Mouse (Mus musculus) intestine, embryonic 16.5 days (tissue): Measurements from ENCODE around the gene Ccdc88c. TPM values are rescaled to one million over a fixed set of nuclear protein-coding genes. Genes with fewer than 3 reads are reported as not detected.
A peak's percentile ranks its signal among the peaks of the same experiment; 100 is the strongest.

Experiments
- ATAC-seq: fragments of 200-750 bp; cut with Nextera tagmentation; 2 replicates; pipeline ENCODE4 v1.8.0; 2017; ENCODE audit warnings: moderate TSS enrichment, moderate library complexity
- H3K27ac ChIP-seq: fragments of 300-500 bp; sonication (generic); 2 replicates; pipeline ENCODE4 v1.5.1; 2014; ENCODE audit warnings: mild to moderate bottlenecking, low read length
- H3K27me3 ChIP-seq: fragments of 300-500 bp; sonication (generic); replicated peaks from 2 replicates; pipeline ENCODE4 v1.6.1; 2014; ENCODE audit warnings: low read length, control low read depth, mixed read lengths; ENCODE audit not compliant: control insufficient read depth, insufficient read depth
- H3K36me3 ChIP-seq: fragments of 300-500 bp; sonication (generic); 2 replicates; pipeline ENCODE4 v1.6.1; 2014; ENCODE audit warnings: low read length, control low read depth; ENCODE audit not compliant: control insufficient read depth, insufficient read depth
- H3K4me1 ChIP-seq: fragments of 300-500 bp; sonication (generic); 2 replicates; pipeline ENCODE4 v1.6.1; 2014; ENCODE audit warnings: low read length, control low read depth, mixed read lengths; ENCODE audit not compliant: control insufficient read depth, insufficient read depth
- H3K4me2 ChIP-seq: fragments of 300-500 bp; sonication (generic); 2 replicates; pipeline ENCODE4 v1.6.1; 2014; ENCODE audit warnings: low read depth, low read length, control low read depth
- H3K4me3 ChIP-seq: fragments of 300-500 bp; sonication (generic); 2 replicates; pipeline ENCODE4 v1.5.1; 2014; ENCODE audit warnings: mild to moderate bottlenecking, low read length
- H3K9ac ChIP-seq: fragments of 300-500 bp; sonication (generic); 2 replicates; pipeline ENCODE4 v1.6.1; 2014; ENCODE audit warnings: low read depth, low read length
- H3K9me3 ChIP-seq: fragments of 300-500 bp; sonication (generic); 2 replicates; pipeline ENCODE4 v1.6.1; 2016; ENCODE audit warnings: low read length, control low read depth; ENCODE audit not compliant: control insufficient read depth
- WGBS: fragments of 180-500 bp; shearing (Covaris S2); extraction: QIAGEN DNeasy Blood & Tissue Kit; methylation state at CpG from one replicate; pipeline ENCODE4 v1.1.7; 2014; 5-methylcytosine and 5-hydroxymethylcytosine counted together
- polyA plus RNA-seq: library from polyadenylated mRNA; unstranded; fragments of >200 nt; fragmentation: Nextera tagmentation; extraction: Ambion mirVana; gene quantifications from 2 replicates; pipeline ENCODE4 v1.2.1, GENCODE M21; 2015

Ccdc88c gene
- polyA plus RNA-seq, 1 experiment from 2014 or later, result 13.1 TPM

DNA sequence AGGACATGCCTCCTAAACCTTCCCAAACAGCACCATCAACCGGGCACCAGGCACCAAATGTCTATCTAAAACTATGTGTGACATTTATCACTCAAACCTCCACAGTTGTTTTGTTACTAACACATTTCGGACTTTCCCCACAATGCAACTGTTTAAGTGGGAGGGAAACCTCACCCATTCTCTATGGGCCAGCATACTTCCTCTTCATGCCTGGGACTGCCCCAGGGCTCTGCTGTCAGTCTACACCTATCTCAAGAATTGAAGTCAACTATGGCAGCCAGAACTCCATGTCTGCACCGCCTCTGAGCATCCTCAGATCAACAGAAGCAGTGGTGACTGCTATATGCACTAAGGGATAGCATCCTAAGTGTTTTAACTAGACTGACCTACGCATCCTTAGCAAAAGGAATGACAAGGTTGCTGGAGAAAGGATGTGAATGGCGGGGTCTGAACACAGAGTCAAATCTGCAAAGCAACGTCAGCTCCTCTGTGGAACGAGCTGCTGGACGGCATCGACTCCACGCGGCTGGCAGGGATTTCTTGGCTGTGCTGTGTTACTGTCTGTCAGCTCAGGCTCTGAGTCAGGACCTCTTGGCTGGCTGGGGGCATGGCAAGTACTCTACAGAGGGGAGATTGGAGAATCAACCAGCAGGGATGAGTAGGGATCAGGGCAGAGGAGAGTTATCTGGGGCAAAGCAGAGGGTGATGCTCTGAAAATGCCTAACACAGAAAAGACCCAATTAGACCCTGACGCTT is 23.0 kb downstream of the Ccdc88c start:
- Histone ChIP-seq H3K4me3 (no peak overlapping the region), H3K9ac (no peak overlapping the region), H3K36me3 (no peaks in the 10 kb centered on the region), H3K4me2 (no peak overlapping the region), H3K27ac (no peak overlapping the region), H3K27me3 (no peaks in the 10 kb centered on the region), H3K9me3 (no peaks in the 10 kb centered on the region), H3K4me1 (peaks cover 54% of the 10 kb centered on the region)
- WGBS, result 85% methylated on average over 12 of the region's 12 CpGs
- ATAC-seq, result no peak

DNA sequence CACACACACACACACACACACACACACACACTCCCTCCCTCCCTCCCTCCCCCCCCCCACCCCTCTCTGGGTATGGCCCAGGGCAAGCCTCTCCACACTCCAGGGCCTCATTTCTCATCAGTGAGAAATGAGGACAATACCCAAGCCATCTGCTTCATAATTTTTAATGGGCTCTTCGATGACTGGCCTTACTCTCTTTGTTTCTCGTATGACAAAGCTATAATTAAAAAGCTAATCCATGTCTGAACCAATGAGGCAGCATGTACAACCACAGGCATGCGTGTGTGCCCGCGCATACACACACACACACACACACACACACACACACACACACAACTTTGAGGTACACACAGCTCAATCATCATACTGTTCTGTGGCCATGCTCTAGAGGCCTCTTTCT is 23.9 kb downstream of the Ccdc88c start:
- Histone ChIP-seq H3K9me3 (no peaks in the 10 kb centered on the region), H3K4me1 (peaks cover 53% of the 10 kb centered on the region), H3K36me3 (no peaks in the 10 kb centered on the region), H3K4me3 (no peak overlapping the region), H3K27ac (no peak overlapping the region), H3K9ac (no peak overlapping the region), H3K4me2 (no peak overlapping the region), H3K27me3 (no peaks in the 10 kb centered on the region)
- ATAC-seq, result no peak
- 82% methylated on average over 5 of the region's 5 CpGs for WGBS

DNA sequence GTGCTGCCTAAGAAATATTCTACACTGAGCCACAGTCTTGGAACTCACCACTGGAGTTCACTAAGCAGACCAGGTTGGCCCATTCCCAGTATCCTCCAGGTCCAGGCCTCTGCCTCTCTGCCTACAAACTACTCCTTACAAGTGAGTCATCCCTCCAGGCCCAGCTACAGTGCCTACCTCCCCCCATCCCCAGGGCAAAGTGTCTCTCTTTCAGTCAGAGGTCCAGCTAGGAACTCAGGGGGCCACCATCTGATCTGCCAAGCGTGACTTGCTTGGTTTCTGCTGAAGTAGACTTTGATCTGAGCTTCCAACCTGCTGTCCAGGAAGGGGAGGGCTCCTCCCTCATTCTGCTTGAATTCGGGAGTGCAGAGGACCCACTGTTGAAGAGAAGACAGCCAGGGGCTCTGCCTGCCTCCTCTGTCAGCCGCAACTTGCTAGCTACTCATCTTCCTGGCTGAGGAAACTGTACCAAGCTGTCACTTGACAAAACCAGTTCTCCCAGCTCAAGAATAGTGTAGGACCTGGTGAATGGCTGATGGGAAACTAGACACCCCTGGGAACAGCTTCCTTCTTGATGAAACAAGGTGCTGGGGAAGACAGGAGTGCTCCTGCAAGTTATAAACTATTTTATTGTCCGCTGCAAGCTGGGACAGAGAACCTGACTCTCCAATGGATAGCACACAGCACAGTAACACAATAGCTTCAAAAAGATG is 25.9 kb downstream of the Ccdc88c start:
- WGBS, result 44% methylated on average over 4 of the region's 4 CpGs
- peak; percentile 69 for ATAC-seq
- Histone ChIP-seq H3K9me3 (no peaks in the 10 kb centered on the region), H3K36me3 (no peaks in the 10 kb centered on the region), H3K4me3 (no peak overlapping the region), H3K27me3 (no peaks in the 10 kb centered on the region), H3K27ac (peak overlapping the region; percentile 79), H3K4me1 (peaks cover 54% of the 10 kb centered on the region), H3K9ac (no peak overlapping the region), H3K4me2 (0 out of 2 replicates have a peak overlapping the region, but pooled peaks have one; percentile 21)

DNA sequence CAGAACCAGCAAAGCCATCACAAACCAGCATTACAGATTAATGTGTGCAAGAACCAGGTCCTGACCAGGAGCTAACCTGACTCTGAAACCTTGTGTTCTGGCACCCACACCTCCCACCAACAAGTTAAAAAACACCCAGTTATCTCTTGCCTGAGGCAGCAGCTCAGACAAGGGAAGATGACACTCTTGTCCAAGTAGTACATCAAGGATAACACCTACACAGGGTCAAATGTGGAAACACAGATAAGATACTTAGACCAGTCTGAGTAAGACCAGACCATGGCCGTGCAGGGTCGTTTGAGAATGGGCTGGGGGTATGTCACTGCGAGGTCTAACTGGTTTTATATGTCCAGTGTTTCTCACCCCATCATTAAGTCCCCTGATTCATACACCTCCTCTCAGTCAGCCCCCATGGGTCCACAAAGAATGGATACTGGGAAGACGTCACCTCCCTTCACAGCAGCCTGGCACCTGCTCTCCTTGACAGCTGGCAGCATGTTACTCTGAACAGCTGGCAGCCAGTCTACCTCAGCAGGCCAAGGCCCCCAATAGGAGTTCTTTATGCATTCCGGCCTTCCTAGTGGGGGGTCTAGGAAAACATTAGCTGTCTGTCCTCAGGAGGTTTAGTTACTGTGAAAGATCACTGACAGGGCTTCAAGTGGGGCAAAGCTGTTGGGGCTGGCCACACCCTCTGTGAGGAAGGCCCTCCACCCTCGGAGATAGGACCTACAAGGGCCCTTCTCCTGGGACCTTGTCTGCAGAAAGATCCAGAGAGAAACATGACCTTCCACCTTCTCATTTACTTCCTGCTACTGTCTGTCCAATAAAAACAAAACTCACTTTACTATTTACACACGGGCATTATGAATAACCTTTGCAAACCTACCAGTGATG is 29.5 kb downstream of the Ccdc88c start:
- WGBS, result 55% methylated on average over 7 of the region's 7 CpGs
- H3K4me1 ChIP-seq, result peaks cover 60% of the 10 kb centered on the region
- H3K9me3 ChIP-seq, result no peaks in the 10 kb centered on the region
- no peak overlapping the region for H3K4me3 ChIP-seq
- no peak overlapping the region for H3K4me2 ChIP-seq
- peak; percentile 16; the same call in 1 of the 2 replicates for ATAC-seq
- no peaks in the 10 kb centered on the region for H3K27me3 ChIP-seq
- no peaks in the 10 kb centered on the region for H3K36me3 ChIP-seq
- peak overlapping the region; percentile 62 for H3K27ac ChIP-seq
- no peak overlapping the region for H3K9ac ChIP-seq

DNA sequence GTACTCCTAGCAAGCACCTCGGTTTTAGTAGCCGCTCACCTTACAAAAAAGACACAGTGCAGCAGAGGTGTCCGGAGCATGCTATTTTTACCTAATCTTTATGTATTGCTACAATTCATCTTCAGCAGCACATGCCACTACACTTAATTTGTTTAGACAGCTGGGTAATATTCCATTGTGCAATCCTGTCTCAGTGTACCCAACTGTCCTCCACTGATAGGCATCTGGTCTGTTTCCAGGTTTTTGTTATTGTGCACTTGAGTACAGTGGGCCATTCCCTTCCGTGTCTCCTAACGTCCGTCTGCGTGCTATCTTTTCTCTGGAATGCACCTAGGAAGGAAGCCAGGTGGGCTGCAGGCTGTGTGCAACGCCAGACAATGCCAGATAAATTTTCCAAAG is 30.3 kb downstream of the Ccdc88c start:
- Histone ChIP-seq H3K36me3 (no peaks in the 10 kb centered on the region), H3K9ac (0 out of 2 replicates have a peak overlapping the region, but pooled peaks have one; percentile 27), H3K27me3 (no peaks in the 10 kb centered on the region), H3K4me3 (no peak overlapping the region), H3K9me3 (no peaks in the 10 kb centered on the region), H3K27ac (peak overlapping the region; percentile 62), H3K4me2 (peak overlapping the region; percentile 15; the same call in 1 of the 2 replicates), H3K4me1 (peaks cover 55% of the 10 kb centered on the region)
- 23% methylated on average over 8 of the region's 8 CpGs for WGBS
- ATAC-seq, result peak; percentile 24

DNA sequence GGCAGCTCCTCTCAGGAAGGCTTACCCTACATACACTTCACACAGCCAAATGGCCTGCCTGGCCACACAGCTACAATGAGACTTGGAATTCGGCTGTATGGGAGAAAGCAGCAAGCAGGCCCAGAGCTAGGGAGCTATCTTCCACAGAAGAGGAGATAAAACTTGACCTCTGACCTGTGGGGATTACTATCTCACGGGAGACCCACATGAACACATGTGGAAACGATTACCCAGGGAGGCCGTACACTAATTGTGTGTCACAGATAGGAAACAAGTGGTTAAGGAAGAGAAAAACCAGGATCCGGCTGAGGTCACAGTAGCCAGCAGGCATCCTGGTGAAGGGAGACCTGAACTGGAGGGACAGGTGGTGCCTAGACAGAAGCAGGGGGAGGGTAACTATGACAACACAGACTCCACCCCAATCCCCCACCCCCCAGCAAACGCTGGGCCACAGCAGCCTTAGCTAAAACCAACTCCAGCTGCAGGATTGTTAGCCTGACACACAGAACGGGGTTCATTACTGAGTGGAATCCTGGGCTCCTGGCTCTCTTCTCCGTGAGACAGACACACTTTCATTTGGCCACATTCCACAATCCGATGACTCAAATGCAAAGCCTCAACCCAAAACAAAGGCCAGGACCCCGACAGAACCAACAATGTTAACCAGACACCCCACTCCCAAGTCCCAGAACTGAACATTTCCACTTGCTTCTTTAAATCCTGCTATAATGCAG is 30.9 kb downstream of the Ccdc88c start:
- Histone ChIP-seq H3K27me3 (no peaks in the 10 kb centered on the region), H3K27ac (peak overlapping the region; percentile 62), H3K9ac (peak overlapping the region; percentile 27; the same call in 1 of the 2 replicates), H3K4me3 (no peak overlapping the region), H3K9me3 (no peaks in the 10 kb centered on the region), H3K4me1 (peaks cover 51% of the 10 kb centered on the region), H3K4me2 (peak overlapping the region; percentile 15; the same call in 1 of the 2 replicates), H3K36me3 (no peaks in the 10 kb centered on the region)
- ATAC-seq, result peak; percentile 20
- WGBS, result 14% methylated on average over 10 of the region's 10 CpGs

DNA sequence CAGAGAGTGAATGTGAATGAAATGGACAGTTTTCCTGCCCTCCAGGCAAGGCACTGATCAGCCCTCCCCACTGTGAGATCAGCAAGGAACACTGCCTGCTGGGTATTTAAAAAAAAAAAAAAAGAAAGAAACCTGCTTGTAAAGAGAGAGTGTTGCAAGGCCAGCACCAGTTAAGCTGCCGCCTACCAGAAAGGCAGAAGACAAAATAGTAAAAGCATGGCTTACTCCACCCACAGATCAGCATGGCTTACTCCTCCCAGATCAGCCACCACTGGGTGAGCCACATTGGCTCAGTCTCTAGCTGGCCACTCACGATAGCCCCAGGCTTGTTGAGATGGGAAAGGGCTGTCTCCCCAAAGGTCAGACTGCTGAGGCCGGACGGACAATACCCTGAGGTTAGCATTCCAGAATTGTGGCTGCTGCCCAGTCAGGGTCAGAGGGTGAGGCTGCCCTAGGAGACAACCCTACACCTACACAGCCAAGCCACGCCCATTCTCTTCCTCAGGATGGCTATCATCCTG is 32.4 kb downstream of the Ccdc88c start:
- no peaks in the 10 kb centered on the region for H3K27me3 ChIP-seq
- peaks cover 49% of the 10 kb centered on the region for H3K4me1 ChIP-seq
- H3K4me2 ChIP-seq, result no peak overlapping the region
- H3K36me3 ChIP-seq, result no peaks in the 10 kb centered on the region
- no peak for ATAC-seq
- H3K9me3 ChIP-seq, result no peaks in the 10 kb centered on the region
- no peak overlapping the region for H3K9ac ChIP-seq
- no peak overlapping the region for H3K27ac ChIP-seq
- H3K4me3 ChIP-seq, result no peak overlapping the region
- 61% methylated on average over 5 of the region's 5 CpGs for WGBS

DNA sequence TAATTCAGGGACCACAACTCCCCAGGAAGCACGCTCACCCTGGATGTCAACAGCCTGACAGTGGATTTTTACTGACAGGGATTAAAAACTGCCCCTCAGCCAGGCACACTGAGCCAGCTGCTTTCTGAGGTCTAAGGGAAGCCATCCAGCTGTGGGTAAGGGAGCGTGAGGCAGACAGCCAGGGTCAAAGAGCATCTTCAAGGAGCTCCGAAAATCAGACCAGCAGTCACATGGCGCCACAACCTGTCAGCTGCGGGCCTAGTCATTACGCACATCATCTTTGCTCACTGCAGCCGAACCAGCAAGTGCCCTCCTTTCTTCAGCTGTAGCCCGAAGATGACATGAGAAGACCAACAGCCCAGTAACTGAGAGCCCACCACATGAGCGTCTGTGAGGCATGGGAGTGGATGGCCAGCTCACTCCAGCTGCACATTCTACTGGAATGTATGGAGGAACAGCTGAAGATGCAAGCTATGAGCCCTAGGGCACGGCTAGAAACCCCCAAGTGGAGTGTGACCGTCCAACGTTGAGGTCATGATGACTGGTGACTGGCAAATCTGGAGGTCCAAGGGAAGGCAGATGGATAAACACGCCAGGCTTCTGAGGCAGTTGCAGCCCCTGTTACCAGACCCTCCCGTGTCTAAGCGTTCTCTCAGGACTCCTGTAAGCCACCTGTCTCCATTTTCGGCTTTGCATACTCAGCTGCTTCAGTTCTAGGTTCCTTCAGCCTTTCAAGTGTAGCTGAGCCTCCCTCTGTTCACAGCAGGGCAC is 33.1 kb downstream of the Ccdc88c start:
- ATAC-seq, result no peak

More for the DNA sequence above, 33.1 kb downstream of the Ccdc88c start:
- Histone ChIP-seq H3K27me3 (no peaks in the 10 kb centered on the region), H3K4me1 (peaks cover 46% of the 10 kb centered on the region), H3K4me3 (no peak overlapping the region), H3K9ac (0 out of 2 replicates have a peak overlapping the region, but pooled peaks have one; percentile 34), H3K36me3 (no peaks in the 10 kb centered on the region), H3K9me3 (no peaks in the 10 kb centered on the region), H3K4me2 (no peak overlapping the region), H3K27ac (no peak overlapping the region)
- WGBS, result 64% methylated on average over 16 of the region's 16 CpGs
